Mouse (Mus musculus) embryonic facial prominence, embryonic 10.5 days (tissue): ENCODE measurements around the gene Scn2a. TPM values are rescaled to one million over a fixed set of nuclear protein-coding genes. Genes with fewer than 3 reads are reported as not detected.

ENCODE experiments used
- DNase-seq: peaks from one replicate; pipeline ENCODE4 v3.0.0-alpha.2; 2017; ENCODE audit warnings: low spot score
- H3K27ac ChIP-seq: fragments of 300-500 bp; sonication (generic); replicated peaks from 2 replicates; pipeline ENCODE4 v1.5.1; 2016; ENCODE audit warnings: mild to moderate bottlenecking
- H3K27me3 ChIP-seq: fragments of 300-500 bp; sonication (generic); replicated peaks from 2 replicates; pipeline ENCODE4 v1.6.1; 2016; ENCODE audit warnings: low read depth, mild to moderate bottlenecking; ENCODE audit not compliant: poor library complexity, severe bottlenecking
- H3K36me3 ChIP-seq: fragments of 300-500 bp; sonication (generic); replicated peaks from 2 replicates; pipeline ENCODE4 v1.6.1; 2016; ENCODE audit warnings: mild to moderate bottlenecking, moderate library complexity
- H3K4me1 ChIP-seq: fragments of 300-500 bp; sonication (generic); 2 replicates; pipeline ENCODE4 v1.6.1; 2016
- H3K4me3 ChIP-seq: fragments of 300-500 bp; sonication (generic); 2 replicates; pipeline ENCODE4 v1.5.1; 2016; ENCODE audit warnings: mild to moderate bottlenecking, moderate library complexity
- H3K9me3 ChIP-seq: fragments of 300-500 bp; sonication (generic); 2 replicates; pipeline ENCODE4 v1.6.1; 2016; ENCODE audit warnings: mild to moderate bottlenecking
- WGBS: fragments of 180-500 bp; shearing (Covaris S2); methylation state at CpG from one replicate; pipeline ENCODE4 v1.1.7; 2016; 5-methylcytosine and 5-hydroxymethylcytosine counted together
- polyA plus RNA-seq: library from polyadenylated mRNA; unstranded; fragments of >200 nt; fragmentation: Nextera tagmentation; extraction: Ambion mirVana; gene quantifications from 2 replicates; pipeline ENCODE4 v1.2.1, GENCODE M21; 2016

The Scn2a gene
- polyA plus RNA-seq, 1 experiment from 2014 or later: 2.5 TPM

GRCm38 (mm10) chr2:65667590-65668436 is 47.2 kb downstream of the Scn2a start:
- Histone ChIP-seq H3K27ac (no peak overlapping the region), H3K4me1 (peaks cover 7% of the 10 kb centered on the region; the same call in 1 of the 2 replicates), H3K36me3 (no peaks in the 10 kb centered on the region), H3K9me3 (no peaks in the 10 kb centered on the region), H3K27me3 (no peaks in the 10 kb centered on the region), H3K4me3 (peak overlapping the region; percentile 47)
- DNase-seq: no peak
- WGBS: 55% methylated on average over 18 of the region's 18 CpGs

- 19% methylated on average over 12 of the region's 12 CpGs for WGBS
- H3K36me3 ChIP-seq: no peaks in the 10 kb centered on the region
- peak overlapping the region; percentile 73 for H3K27ac ChIP-seq
- H3K9me3 ChIP-seq: no peaks in the 10 kb centered on the region
- H3K4me1 ChIP-seq: peaks cover 7% of the 10 kb centered on the region; the same call in 1 of the 2 replicates
- no peaks in the 10 kb centered on the region for H3K27me3 ChIP-seq
- H3K4me3 ChIP-seq: peak overlapping the region; percentile 47
- DNase-seq: peak; percentile 87
Observed at GRCm38 (mm10) chr2:65668437-65669135, 48.0 kb downstream of the Scn2a start.

GRCm38 (mm10) chr2:65669561-65669960 is 49.0 kb downstream of the Scn2a start:
- H3K4me1 ChIP-seq: peaks cover 7% of the 10 kb centered on the region; the same call in 1 of the 2 replicates
- no peaks in the 10 kb centered on the region for H3K9me3 ChIP-seq
- no peaks in the 10 kb centered on the region for H3K36me3 ChIP-seq
- no peak overlapping the region for H3K4me3 ChIP-seq
- DNase-seq: no peak
- H3K27me3 ChIP-seq: no peaks in the 10 kb centered on the region
- no peak overlapping the region for H3K27ac ChIP-seq
- 84% methylated on average over 8 of the region's 8 CpGs for WGBS

GRCm38 (mm10) chr2:65670153-65670817 is 49.7 kb downstream of the Scn2a start:
- H3K4me3 ChIP-seq: no peak overlapping the region
- no peak overlapping the region for H3K27ac ChIP-seq
- H3K9me3 ChIP-seq: no peaks in the 10 kb centered on the region
- H3K36me3 ChIP-seq: no peaks in the 10 kb centered on the region
- no peaks in the 10 kb centered on the region for H3K27me3 ChIP-seq
- peaks cover 7% of the 10 kb centered on the region; the same call in 1 of the 2 replicates for H3K4me1 ChIP-seq
- 69% methylated on average over 12 of the region's 12 CpGs for WGBS
- DNase-seq: no peak

- H3K4me3 ChIP-seq: no peak overlapping the region
- H3K9me3 ChIP-seq: no peaks in the 10 kb centered on the region
- H3K27ac ChIP-seq: no peak overlapping the region
- H3K36me3 ChIP-seq: no peaks in the 10 kb centered on the region
- H3K27me3 ChIP-seq: no peaks in the 10 kb centered on the region
- WGBS: 79% methylated on average over 4 of the region's 4 CpGs
- no peaks in the 10 kb centered on the region for H3K4me1 ChIP-seq
- DNase-seq: no peak
Observed at GRCm38 (mm10) chr2:65679621-65680020, 59.0 kb downstream of the Scn2a start.

- Histone ChIP-seq H3K4me1 (no peaks in the 10 kb centered on the region), H3K4me3 (no peak overlapping the region), H3K27me3 (no peaks in the 10 kb centered on the region), H3K9me3 (no peaks in the 10 kb centered on the region), H3K27ac (no peak overlapping the region), H3K36me3 (no peaks in the 10 kb centered on the region)
- no peak for DNase-seq
- WGBS: 86% methylated on average over 3 of the region's 3 CpGs
Observed at GRCm38 (mm10) chr2:65685151-65685550, 64.6 kb downstream of the Scn2a start.

- Histone ChIP-seq H3K4me1 (no peaks in the 10 kb centered on the region), H3K27me3 (no peaks in the 10 kb centered on the region), H3K4me3 (no peak overlapping the region), H3K27ac (no peak overlapping the region), H3K36me3 (no peaks in the 10 kb centered on the region), H3K9me3 (no peaks in the 10 kb centered on the region)
- 87% methylated on average over 6 of the region's 6 CpGs for WGBS
- DNase-seq: no peak
Observed at GRCm38 (mm10) chr2:65690456-65691184, 70.0 kb downstream of the Scn2a start.

GRCm38 (mm10) chr2:65694485-65694884 is 73.9 kb downstream of the Scn2a start:
- Histone ChIP-seq H3K9me3 (no peaks in the 10 kb centered on the region), H3K36me3 (no peaks in the 10 kb centered on the region), H3K27ac (no peak overlapping the region), H3K4me3 (no peak overlapping the region), H3K4me1 (no peaks in the 10 kb centered on the region), H3K27me3 (no peaks in the 10 kb centered on the region)
- 74% methylated on average over 3 of the region's 3 CpGs for WGBS
- DNase-seq: no peak

GRCm38 (mm10) chr2:65695061-65695460 is 74.5 kb downstream of the Scn2a start:
- H3K36me3 ChIP-seq: no peaks in the 10 kb centered on the region
- H3K27me3 ChIP-seq: no peaks in the 10 kb centered on the region
- H3K4me1 ChIP-seq: no peaks in the 10 kb centered on the region
- no peaks in the 10 kb centered on the region for H3K9me3 ChIP-seq
- H3K27ac ChIP-seq: no peak overlapping the region
- no peak overlapping the region for H3K4me3 ChIP-seq
- 76% methylated on average over 7 of the region's 7 CpGs for whole genome bisulfite sequencing
- DNase-seq: no peak

- Histone ChIP-seq H3K9me3 (no peaks in the 10 kb centered on the region), H3K27ac (no peak overlapping the region), H3K4me3 (no peak overlapping the region), H3K36me3 (no peaks in the 10 kb centered on the region), H3K4me1 (no peaks in the 10 kb centered on the region), H3K27me3 (no peaks in the 10 kb centered on the region)
- DNase-seq: no peak
- WGBS: 92% methylated on average over 1 of the region's 1 CpGs
Observed at GRCm38 (mm10) chr2:65700246-65700645, 79.7 kb downstream of the Scn2a start.

GRCm38 (mm10) chr2:65701175-65701574 is 80.6 kb downstream of the Scn2a start:
- Histone ChIP-seq H3K4me3 (no peak overlapping the region), H3K4me1 (no peaks in the 10 kb centered on the region), H3K27me3 (no peaks in the 10 kb centered on the region), H3K36me3 (no peaks in the 10 kb centered on the region), H3K27ac (no peak overlapping the region), H3K9me3 (no peaks in the 10 kb centered on the region)
- no peak for DNase-seq
- WGBS: 91% methylated on average over 3 of the region's 3 CpGs

- DNase-seq: no peak
- 95% methylated on average over 6 of the region's 6 CpGs for WGBS
- no peaks in the 10 kb centered on the region for H3K9me3 ChIP-seq
- no peaks in the 10 kb centered on the region for H3K4me1 ChIP-seq
- H3K4me3 ChIP-seq: no peak overlapping the region
- no peaks in the 10 kb centered on the region for H3K27me3 ChIP-seq
- no peaks in the 10 kb centered on the region for H3K36me3 ChIP-seq
- no peak overlapping the region for H3K27ac ChIP-seq
Observed at GRCm38 (mm10) chr2:65722219-65722800, 101.7 kb downstream of the Scn2a start.
